Mouse (Mus musculus): ENCODE results near the gene Snrnp35.

GRCm38 (mm10) chr5:124530655-124531582, 48.0 kb downstream of the Snrnp35 start, which contains the start of gene Rilpl1:
- TF ChIP-seq CTCF (IDR thresholded peaks at IDR 0.05; ENCODE audit: low read depth) (no peak), EP300 (IDR thresholded peaks at IDR 0.05; ENCODE audit: low read depth) (no peak)
